Mouse (Mus musculus) stomach, postnatal 0 days (tissue): ENCODE results near the gene Rnf207.

ENCODE experiments used
- CTCF ChIP-seq: IDR thresholded peaks from 2 replicates; pipeline ENCODE4 v1.5.1; 2016; ENCODE audit warnings: antibody characterized with exemption, low read depth, mild to moderate bottlenecking, moderate library complexity
- EP300 ChIP-seq: optimal IDR thresholded peaks from 2 replicates; pipeline ENCODE3; 2016; ENCODE audit warnings: antibody characterized with exemption

DNA sequence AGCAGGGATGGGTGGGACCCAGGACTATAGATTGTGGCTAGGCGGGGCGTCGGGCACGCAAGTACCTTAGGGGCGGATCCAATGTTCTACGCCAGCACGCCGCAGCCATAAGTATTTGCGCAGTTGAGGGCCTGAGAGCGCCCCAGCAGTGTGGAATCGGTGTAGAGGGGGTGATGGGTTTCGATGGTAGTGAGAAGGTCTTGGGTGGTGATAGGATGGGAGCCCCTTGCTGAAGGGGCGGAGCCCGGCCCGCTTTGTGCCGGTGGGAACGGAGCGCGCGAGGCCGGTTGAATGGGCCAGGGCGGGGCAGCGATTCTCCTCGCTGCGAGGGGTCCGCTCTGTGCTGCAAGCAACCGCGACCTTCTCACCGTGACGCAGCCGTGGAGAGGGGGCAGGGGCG, 32.6 kb downstream of the Rnf207 start:
- no peak for TF ChIP-seq EP300
- no peak for TF ChIP-seq CTCF
